Mouse (Mus musculus): Measurements from ENCODE around the gene Tspan5. TPM values are rescaled to one million over a fixed set of nuclear protein-coding genes. Genes with fewer than 3 reads are reported as not detected.

Tspan5 gene
- total RNA-seq, 2 experiments from 2014 or later: 1.5 to 8.3 TPM

- ATAC-seq (replicated peaks; ENCODE audit: low FRiP score, poor library complexity, severe bottlenecking): no peak
These were observed 119.0 kb downstream of the Tspan5 start for GRCm38 (mm10) chr3:138861032-138861431.

- no peak for ATAC-seq (replicated peaks; ENCODE audit: low FRiP score, poor library complexity, severe bottlenecking)
These were observed 119.6 kb downstream of the Tspan5 start for GRCm38 (mm10) chr3:138861589-138861988.

- ATAC-seq (replicated peaks; ENCODE audit: low FRiP score, poor library complexity, severe bottlenecking): no peak
These were observed 122.2 kb downstream of the Tspan5 start for GRCm38 (mm10) chr3:138864166-138864648.

- no peak for ATAC-seq (replicated peaks; ENCODE audit: low FRiP score, poor library complexity, severe bottlenecking)
These were observed 123.3 kb downstream of the Tspan5 start for GRCm38 (mm10) chr3:138865271-138865670.

GRCm38 (mm10) chr3:138867149-138867848 lies 125.3 kb downstream of the Tspan5 start:
- ATAC-seq (replicated peaks; ENCODE audit: low FRiP score, poor library complexity, severe bottlenecking): no peak

- ATAC-seq (replicated peaks; ENCODE audit: low FRiP score, poor library complexity, severe bottlenecking): no peak
These were observed 126.4 kb downstream of the Tspan5 start for GRCm38 (mm10) chr3:138868409-138868808.

GRCm38 (mm10) chr3:138875282-138875681 lies 133.3 kb downstream of the Tspan5 start:
- no peak for ATAC-seq (replicated peaks; ENCODE audit: low FRiP score, poor library complexity, severe bottlenecking)

- no peak for ATAC-seq (replicated peaks; ENCODE audit: low FRiP score, poor library complexity, severe bottlenecking)
These were observed 133.9 kb downstream of the Tspan5 start for GRCm38 (mm10) chr3:138875936-138876335.

- ATAC-seq (replicated peaks; ENCODE audit: low FRiP score, poor library complexity, severe bottlenecking): no peak
These were observed 134.4 kb downstream of the Tspan5 start for GRCm38 (mm10) chr3:138876418-138876817.

- no peak for ATAC-seq (replicated peaks; ENCODE audit: low FRiP score, poor library complexity, severe bottlenecking)
These were observed 135.0 kb downstream of the Tspan5 start for GRCm38 (mm10) chr3:138876931-138877361.

- no peak for ATAC-seq (replicated peaks; ENCODE audit: low FRiP score, poor library complexity, severe bottlenecking)
These were observed 135.7 kb downstream of the Tspan5 start for GRCm38 (mm10) chr3:138877741-138878140.

GRCm38 (mm10) chr3:138880999-138881724 lies 139.2 kb downstream of the Tspan5 start:
- ATAC-seq (replicated peaks; ENCODE audit: low FRiP score, poor library complexity, severe bottlenecking): no peak

GRCm38 (mm10) chr3:138881725-138882347 lies 139.8 kb downstream of the Tspan5 start:
- no peak for ATAC-seq (replicated peaks; ENCODE audit: low FRiP score, poor library complexity, severe bottlenecking)

- no peak for ATAC-seq (replicated peaks; ENCODE audit: low FRiP score, poor library complexity, severe bottlenecking)
These were observed 144.1 kb downstream of the Tspan5 start for GRCm38 (mm10) chr3:138886121-138886520.

- no peak for ATAC-seq (replicated peaks; ENCODE audit: low FRiP score, poor library complexity, severe bottlenecking)
These were observed 147.2 kb downstream of the Tspan5 start for GRCm38 (mm10) chr3:138889214-138889613.

GRCm38 (mm10) chr3:138889769-138890295 lies 147.8 kb downstream of the Tspan5 start:
- no peak for ATAC-seq (replicated peaks; ENCODE audit: low FRiP score, poor library complexity, severe bottlenecking)

- ATAC-seq (replicated peaks; ENCODE audit: low FRiP score, poor library complexity, severe bottlenecking): no peak
These were observed 151.5 kb downstream of the Tspan5 start for GRCm38 (mm10) chr3:138893520-138893919.

GRCm38 (mm10) chr3:138897500-138897899 lies 155.5 kb downstream of the Tspan5 start:
- ATAC-seq (replicated peaks; ENCODE audit: low FRiP score, poor library complexity, severe bottlenecking): no peak

- ATAC-seq (replicated peaks; ENCODE audit: low FRiP score, poor library complexity, severe bottlenecking): no peak
These were observed 156.1 kb downstream of the Tspan5 start for GRCm38 (mm10) chr3:138898055-138898454.

- no peak for ATAC-seq (replicated peaks; ENCODE audit: low FRiP score, poor library complexity, severe bottlenecking)
These were observed 158.7 kb downstream of the Tspan5 start for GRCm38 (mm10) chr3:138900571-138901141.

All from erythroblast, adult 5-6 weeks (primary cell).